Mouse (Mus musculus) ES-Bruce4 (cell line): ENCODE data around the gene Slc2a10.

Experiments used
- CTCF ChIP-seq: IDR thresholded peaks from one replicate; pipeline ENCODE4 v1.8.1; 2011; ENCODE audit warnings: low read depth, low read length
- EP300 ChIP-seq: IDR thresholded peaks from 2 replicates; pipeline ENCODE4 v1.6.1; 2011; ENCODE audit warnings: low read depth, low read length; ENCODE audit not compliant: insufficient read depth
- POLR2A ChIP-seq: IDR thresholded peaks from one replicate; pipeline ENCODE4 v1.8.1; 2011; ENCODE audit warnings: low read length; ENCODE audit not compliant: insufficient read depth

- TF ChIP-seq CTCF, result no peak
- TF ChIP-seq POLR2A, result no peak
- TF ChIP-seq EP300, result no peak
Observed at GRCm38 (mm10) chr2:165558916-165559315, 55.3 kb downstream of the Slc2a10 start.
